Mouse (Mus musculus) heart, postnatal 36 days (tissue): ENCODE results near the gene Serpina10. TPM values are rescaled to one million over a fixed set of nuclear protein-coding genes. Genes with fewer than 3 reads are reported as not detected.
"Not testable (repeated sequence)": the region's sequence is repeated elsewhere in the genome, so short reads cannot be mapped to it uniquely, and the experiment has no call there.

ENCODE experiments used
- DNase-seq, 2 experiments: peaks; one replicate each; pipeline ENCODE4 v3.0.0; 2021 to 2022
- intact Hi-C: fragments of 180-260 bp; cut with DNase I; formaldehyde crosslinking; loops from one replicate; pipeline ENCODE4 v1.15.1; 2025
- total RNA-seq, 2 experiments: library from RNA; stranded (reverse); gene quantifications; 2 replicates each; pipeline ENCODE4 v1.2.3; 2021

Gene Serpina10
- total RNA-seq, 2 experiments from 2014 or later, result not detected

DNA sequence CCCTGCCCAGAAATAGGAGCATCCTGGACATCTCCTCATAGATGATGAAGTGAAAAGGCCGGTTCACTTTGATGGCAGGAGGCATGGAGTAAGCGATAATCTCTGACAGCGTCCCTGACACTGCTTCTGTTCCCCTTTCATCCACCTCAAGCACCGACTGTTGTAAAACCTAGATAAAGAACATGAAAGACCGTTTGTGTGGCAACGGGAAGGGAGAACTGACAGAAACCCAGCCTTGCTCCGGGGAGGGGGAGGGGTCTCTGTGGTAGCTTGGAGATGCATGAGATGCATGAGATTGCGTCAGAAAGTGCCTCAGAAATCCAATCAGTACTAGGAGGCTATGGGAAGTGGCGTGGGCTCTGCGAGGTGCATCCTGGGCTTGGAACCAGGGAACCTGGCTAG lies 14.4 kb downstream of the Serpina10 start:
- DNase-seq, result no peak
- intact Hi-C loops, result no loop called here

GRCm38 (mm10) chr12:103615734-103616133 lies 15.5 kb downstream of the Serpina10 start:
- no peak for DNase-seq
- intact Hi-C loops, result no loop called here

DNA sequence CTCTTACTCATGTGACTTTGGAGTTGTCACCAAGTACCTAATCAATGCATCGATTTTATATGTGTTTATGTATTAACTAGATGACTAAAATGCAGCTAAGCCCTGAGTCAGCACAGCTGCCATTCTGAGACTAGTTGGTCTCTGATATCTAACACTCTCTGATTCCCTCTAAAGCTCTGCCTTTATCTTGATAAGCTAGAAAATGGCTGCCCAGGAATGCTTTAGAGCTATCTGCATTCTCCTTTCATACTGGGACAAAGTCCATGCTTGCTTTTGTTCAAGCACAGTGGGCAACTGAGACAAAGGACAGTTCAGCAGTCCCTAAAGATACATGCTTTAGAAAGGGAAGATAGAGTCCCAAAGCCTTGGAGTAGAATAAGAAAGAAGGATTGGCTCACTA lies 16.1 kb downstream of the Serpina10 start:
- no peak for DNase-seq
- intact Hi-C loops, result no loop called here

- DNase-seq, result no peak
- intact Hi-C loops, result no loop called here
Measured at GRCm38 (mm10) chr12:103601839-103602238, 29.4 kb downstream of the Serpina10 start.

GRCm38 (mm10) chr12:103600364-103600763 lies 30.9 kb downstream of the Serpina10 start:
- DNase-seq, result no peak
- intact Hi-C loops, result no loop called here

GRCm38 (mm10) chr12:103598411-103598810 lies 32.8 kb downstream of the Serpina10 start:
- no peak for DNase-seq
- intact Hi-C loops, result no loop called here

GRCm38 (mm10) chr12:103583771-103584170 lies 47.5 kb downstream of the Serpina10 start:
- intact Hi-C loops, result no loop called here
- no peak for DNase-seq

- DNase-seq, intact Hi-C loops: not testable (repeated sequence)
Measured at GRCm38 (mm10) chr12:103578148-103578547, 53.1 kb downstream of the Serpina10 start.

- intact Hi-C loops, result no loop called here
Measured at GRCm38 (mm10) chr12:103569690-103570089, 61.6 kb downstream of the Serpina10 start.

GRCm38 (mm10) chr12:103567129-103567528 lies 64.1 kb downstream of the Serpina10 start:
- intact Hi-C loops, result no loop called here
- no peak for DNase-seq

More at GRCm38 (mm10) chr12:103569690-103570089, 61.6 kb downstream of the Serpina10 start:
- DNase-seq, result no peak

- DNase-seq, result no peak
- intact Hi-C loops, result no loop called here
Measured at GRCm38 (mm10) chr12:103565151-103565550, 66.1 kb downstream of the Serpina10 start.

Other genes starting within 250 kb of the Serpina10 start
- gene Otub2, start 242.8 kb downstream of the Serpina10 start, total RNA-seq, result 1 to 10 TPM; 2.6 to 4.5 TPM
- 1 to 10 TPM; 1.3 to 1.4 TPM for gene 9330161L09Rik, start 223.6 kb downstream of the Serpina10 start, total RNA-seq
- gene Ddx24, start 205.6 kb downstream of the Serpina10 start, total RNA-seq, result 10 to 100 TPM; 81.2 to 82.6 TPM
- gene Ifi27, start 197.2 kb downstream of the Serpina10 start, total RNA-seq, result 10 to 100 TPM; 64.1 to 65.7 TPM
- 10 to 100 TPM; 43.8 to 98.9 TPM for gene Ifi27l2a, start 187.8 kb downstream of the Serpina10 start, total RNA-seq
- gene Ifi27l2b, start 174.2 kb downstream of the Serpina10 start, total RNA-seq, result not detected
- gene Ppp4r4, start 99.2 kb downstream of the Serpina10 start, total RNA-seq, result under 1 TPM; 0.33 to 0.53 TPM
- not detected for gene Serpina6, start 25.8 kb upstream of the Serpina10 start, total RNA-seq
- not detected for gene Serpina16, start 44.7 kb upstream of the Serpina10 start, total RNA-seq
- not detected for gene Serpina1f, start 64.1 kb upstream of the Serpina10 start, total RNA-seq
- not detected for gene Serpina1d, start 142.1 kb upstream of the Serpina10 start, total RNA-seq
- under 1 TPM; 0.19 to 0.22 TPM for gene Serpina1b, start 198.9 kb upstream of the Serpina10 start, total RNA-seq
- gene Serpina1a, start 232.1 kb upstream of the Serpina10 start, total RNA-seq, result not detected